Mouse (Mus musculus): ENCODE data around the gene Tdgf1.

The Tdgf1 gene

GRCm38 (mm10) chr9:110908631-110909016 is 37.3 kb downstream of the Tdgf1 start:
- DNase-seq, result no peak

- no peak for DNase-seq
Observed at GRCm38 (mm10) chr9:110907838-110908630, 37.9 kb downstream of the Tdgf1 start.

GRCm38 (mm10) chr9:110907201-110907837 is 38.6 kb downstream of the Tdgf1 start:
- no peak for DNase-seq

GRCm38 (mm10) chr9:110902271-110902670 is 43.7 kb downstream of the Tdgf1 start:
- DNase-seq, result no peak

DNA sequence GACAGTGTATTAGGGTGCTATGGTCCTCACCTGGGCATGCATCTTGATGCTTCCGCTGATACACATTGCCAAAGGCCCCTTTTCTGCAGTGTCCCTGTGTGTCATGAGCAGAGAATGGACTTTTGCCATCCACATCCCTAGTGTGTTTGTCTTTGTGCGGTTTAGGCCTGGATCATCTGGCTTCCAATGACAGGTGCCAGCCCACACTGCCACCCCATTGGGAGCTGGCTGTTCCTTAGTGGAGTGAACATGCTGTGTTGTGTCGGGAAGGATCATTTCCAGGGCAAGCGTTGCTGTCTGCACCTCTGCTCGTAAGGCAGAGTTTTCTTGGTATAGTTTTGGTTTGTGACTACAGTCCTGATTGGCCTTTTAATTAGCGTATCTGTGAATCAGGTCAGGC is 44.8 kb downstream of the Tdgf1 start:
- no peak for DNase-seq

DNA sequence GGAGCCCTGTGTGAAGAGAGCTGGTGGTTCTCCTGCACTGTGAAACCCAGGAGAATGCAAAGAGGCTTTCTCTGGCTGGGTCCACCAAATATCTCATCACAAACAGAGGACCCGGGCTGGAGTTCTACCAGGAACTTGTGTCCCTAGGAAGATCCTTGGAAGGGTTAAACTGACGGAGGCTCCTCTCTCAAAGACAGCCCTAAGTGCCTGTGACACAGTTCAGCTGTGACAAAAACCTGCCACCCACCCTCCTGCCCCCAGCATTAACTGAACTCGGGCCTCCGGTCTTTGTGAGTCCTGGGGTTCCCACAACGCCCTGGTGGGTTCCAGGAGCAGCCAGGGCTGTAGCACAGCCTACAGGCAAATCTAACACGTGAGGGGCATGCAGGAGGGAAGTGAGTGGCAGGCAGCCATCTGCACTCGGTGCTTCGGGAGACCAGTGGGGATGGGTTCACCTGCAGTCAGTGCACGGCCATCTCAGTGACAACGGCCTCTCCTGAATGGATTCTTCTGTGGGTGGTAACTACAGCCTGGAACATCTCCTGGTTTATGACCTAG is 46.4 kb downstream of the Tdgf1 start:
- no peak for DNase-seq

DNA sequence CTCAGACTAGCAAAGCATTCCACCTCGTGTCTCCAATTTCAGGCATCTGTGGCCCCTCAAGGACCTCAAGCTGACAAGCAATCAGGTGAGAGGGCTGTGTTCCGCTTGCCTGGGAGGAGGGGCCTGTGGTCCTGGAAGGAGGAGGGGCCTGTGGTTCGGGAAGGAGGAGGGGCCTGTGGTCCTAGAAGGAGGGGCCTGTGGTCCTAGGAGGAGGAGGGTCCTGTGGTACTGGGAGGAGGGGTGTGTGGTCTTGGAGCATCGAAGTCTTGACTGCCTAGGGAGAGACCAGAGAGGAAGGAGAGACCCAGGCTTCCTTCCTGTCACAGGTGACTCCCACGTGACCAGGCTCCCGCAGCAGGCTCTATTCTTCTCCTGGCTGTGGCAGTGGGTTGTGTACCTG is 49.4 kb downstream of the Tdgf1 start:
- DNase-seq, result peak; percentile 29

DNA sequence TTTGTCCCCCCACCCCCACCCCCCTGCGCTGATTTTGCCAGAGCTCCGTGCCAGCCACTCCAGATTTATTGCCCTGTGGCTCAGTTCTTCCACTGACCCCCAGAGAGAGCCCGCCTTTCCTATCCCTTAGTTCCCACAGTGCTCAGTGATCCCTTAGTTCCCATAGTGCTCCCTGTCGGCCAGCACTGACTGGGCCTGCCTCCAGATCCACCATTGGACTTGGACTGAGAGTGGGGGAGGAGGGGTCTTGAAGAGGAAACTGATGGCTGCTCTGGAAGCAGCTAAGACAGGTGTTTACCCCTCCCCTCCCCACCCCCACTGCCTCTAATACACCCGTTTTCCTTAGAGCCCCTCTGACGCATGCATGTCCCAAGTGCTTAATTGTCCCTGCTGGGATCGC is 50.0 kb downstream of the Tdgf1 start:
- no peak for DNase-seq

DNA sequence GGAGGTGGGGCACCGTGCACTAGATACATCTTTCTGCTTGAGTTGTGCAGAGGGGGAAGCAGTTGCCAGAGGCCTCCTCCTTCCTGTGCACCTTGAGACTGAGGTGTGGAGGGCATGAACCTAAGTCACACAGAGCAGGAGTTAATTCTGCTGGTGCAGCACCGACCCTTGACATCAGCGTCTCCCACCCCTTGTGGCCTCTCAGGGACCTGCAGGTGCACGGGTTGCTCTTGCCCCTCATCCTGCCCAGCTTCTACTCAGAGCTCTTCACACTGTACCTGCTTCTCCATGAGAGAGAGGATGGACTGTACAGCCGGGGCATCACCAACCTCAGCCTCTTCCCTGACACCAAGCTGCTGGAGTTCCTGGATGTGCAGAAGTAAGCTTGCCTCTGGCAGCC is 50.5 kb downstream of the Tdgf1 start:
- DNase-seq, result no peak

- DNase-seq, result no peak
Observed at GRCm38 (mm10) chr9:110893429-110893828, 52.5 kb downstream of the Tdgf1 start.

GRCm38 (mm10) chr9:110892552-110892951 is 53.4 kb downstream of the Tdgf1 start:
- DNase-seq, result no peak

DNA sequence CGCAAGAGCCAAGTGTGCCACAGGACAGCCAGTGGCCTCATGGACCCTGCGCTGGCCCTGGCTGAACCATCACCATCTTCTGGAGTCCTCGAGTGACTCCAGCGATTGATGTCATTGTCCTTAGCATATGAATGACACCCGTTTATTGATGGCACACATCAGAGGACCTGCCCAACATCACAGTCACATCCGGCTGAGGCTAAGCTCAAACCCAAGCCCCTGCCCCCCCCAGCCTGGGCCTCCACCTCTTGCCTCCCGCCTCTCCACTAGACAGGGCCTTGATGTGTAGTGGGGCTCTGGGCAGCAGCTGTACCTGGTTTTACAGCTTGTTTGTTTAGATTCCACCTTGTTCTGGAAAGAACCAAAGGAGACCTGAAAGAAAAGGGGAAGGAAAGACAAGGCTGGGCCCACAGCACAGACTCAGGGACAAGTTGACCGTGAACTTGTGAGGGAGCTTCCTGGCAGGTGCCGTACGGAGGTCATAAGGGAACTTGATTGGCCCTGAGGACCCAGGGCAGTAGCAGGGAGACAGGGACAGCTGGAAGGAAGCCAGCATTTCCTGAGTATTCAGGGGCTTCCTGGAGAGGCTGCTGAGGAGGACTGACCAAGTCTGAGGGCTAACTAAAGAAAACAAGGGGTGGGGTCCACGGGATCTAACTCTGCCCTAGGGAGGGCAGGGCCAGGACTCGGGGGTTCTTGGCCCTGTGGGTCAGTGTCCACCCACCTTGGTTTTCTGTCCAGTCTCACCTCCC is 54.7 kb downstream of the Tdgf1 start:
- peak; percentile 44 for DNase-seq

DNA sequence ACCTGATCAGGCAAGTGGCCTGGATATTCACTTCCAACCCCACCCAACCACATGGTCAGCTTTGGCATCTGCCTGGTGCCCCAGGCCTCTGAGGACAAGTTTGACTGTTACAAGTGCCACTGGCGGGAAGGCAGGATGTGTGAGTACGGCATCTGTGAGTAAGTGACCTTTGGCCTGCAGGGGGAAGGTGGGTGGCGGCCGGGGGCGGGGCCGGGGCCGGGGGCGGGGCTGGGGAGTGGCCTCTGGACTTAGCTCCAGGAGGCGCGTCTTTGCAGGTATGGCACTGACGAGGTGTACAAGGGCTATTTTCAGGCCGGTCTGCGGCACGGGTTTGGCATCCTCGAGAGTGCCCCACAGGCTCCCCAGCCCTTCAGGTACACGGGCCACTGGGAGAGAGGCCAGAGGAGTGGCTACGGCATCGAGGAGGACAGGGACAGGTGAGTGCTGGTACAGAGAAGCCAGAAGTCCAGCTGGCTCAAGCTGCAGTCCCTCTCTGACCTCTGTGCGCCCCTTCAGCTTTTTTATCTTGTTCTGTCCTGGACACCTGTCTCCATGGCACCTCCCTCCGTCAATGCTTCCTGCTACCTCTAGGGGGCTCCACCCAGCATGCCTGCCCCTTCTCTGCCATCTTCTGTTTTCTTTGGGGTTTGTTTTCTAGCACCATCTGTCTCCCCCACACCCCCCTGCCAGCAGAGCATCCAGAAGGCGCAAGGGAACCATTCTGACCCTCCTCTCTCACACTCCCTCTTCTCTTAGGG is 55.8 kb downstream of the Tdgf1 start:
- DNase-seq, result peak; percentile 29
